Mouse (Mus musculus): Measurements from ENCODE around the gene Trpc7.

Trpc7 gene

GRCm38 (mm10) chr13:56749377-56749776, 146.4 kb downstream of the Trpc7 start:
- DNase-seq (ENCODE audit: low read depth, low spot score), result no peak

- no peak for DNase-seq (ENCODE audit: low read depth, low spot score)
Measured at GRCm38 (mm10) chr13:56747554-56747953, 148.2 kb downstream of the Trpc7 start.

GRCm38 (mm10) chr13:56746739-56747532, 148.9 kb downstream of the Trpc7 start:
- no peak for DNase-seq (ENCODE audit: low read depth, low spot score)

GRCm38 (mm10) chr13:56742325-56742901, 153.4 kb downstream of the Trpc7 start:
- DNase-seq (ENCODE audit: low read depth, low spot score), result no peak

- DNase-seq (ENCODE audit: low read depth, low spot score), result no peak
Measured at GRCm38 (mm10) chr13:56741691-56742090, 154.1 kb downstream of the Trpc7 start.

- DNase-seq (ENCODE audit: low read depth, low spot score), result no peak
Measured at GRCm38 (mm10) chr13:56740496-56740895, 155.3 kb downstream of the Trpc7 start.

GRCm38 (mm10) chr13:56739556-56739955, 156.2 kb downstream of the Trpc7 start:
- no peak for DNase-seq (ENCODE audit: low read depth, low spot score)

GRCm38 (mm10) chr13:56735212-56735875, 160.4 kb downstream of the Trpc7 start:
- DNase-seq (ENCODE audit: low read depth, low spot score), result peak; percentile 31

GRCm38 (mm10) chr13:56734617-56735016, 161.2 kb downstream of the Trpc7 start:
- DNase-seq (ENCODE audit: low read depth, low spot score), result no peak

- no peak for DNase-seq (ENCODE audit: low read depth, low spot score)
Measured at GRCm38 (mm10) chr13:56729046-56729445, 166.7 kb downstream of the Trpc7 start.

- peak; percentile 74 for DNase-seq (ENCODE audit: low read depth, low spot score)
Measured at GRCm38 (mm10) chr13:56726551-56726950, 169.2 kb downstream of the Trpc7 start.
